Mouse (Mus musculus): ENCODE results near the gene Klrb1c. TPM values are rescaled to one million over a fixed set of nuclear protein-coding genes. Genes with fewer than 3 reads are reported as not detected.
"Not testable (repeated sequence)": the region's sequence is repeated elsewhere in the genome, so short reads cannot be mapped to it uniquely, and the experiment has no call there.

Gene Klrb1c
- polyA plus RNA-seq, 1 experiment from 2014 or later: not detected

GRCm38 (mm10) chr6:128796321-128796955 is 7.4 kb upstream of the Klrb1c start:
- Histone ChIP-seq H3K9me3 (ENCODE audit: control insufficient read depth, low read length) (no peaks in the 10 kb centered on the region), H3K4me3 (ENCODE audit: control insufficient read depth in 1 of 2, insufficient read depth in 1 of 2, low read depth in 1 of 2, low read length in 2 of 2) (no peak overlapping the region), H3K4me2 (ENCODE audit: low read length) (no peak overlapping the region), H3K9ac (ENCODE audit: low read length) (no peak overlapping the region), H3K4me1 (ENCODE audit: control insufficient read depth in 2 of 2, insufficient read depth in 2 of 2, low read length in 2 of 2) (peaks cover 2 to 3% of the 10 kb centered on the region in 2 experiments; a peak in 2 of 4 replicates), H3K27ac (replicated peaks in 1 of 2; ENCODE audit: control insufficient read depth in 1 of 2, insufficient read depth in 1 of 2, low read depth in 2 of 2, low read length in 2 of 2) (no peak overlapping the region), H3K36me3 (ENCODE audit: control insufficient read depth, insufficient read depth, low read length) (no peaks in the 10 kb centered on the region), H3K27me3 (ENCODE audit: control insufficient read depth, insufficient read depth, low read length) (no peaks in the 10 kb centered on the region)
- 68% methylated on average over 8 of the region's 8 CpGs for WGBS
- no peak for ATAC-seq (ENCODE audit: insufficient number of reproducible peaks, insufficient read depth, low FRiP score, low read depth)

- Histone ChIP-seq H3K4me1 (ENCODE audit: control insufficient read depth in 2 of 2, insufficient read depth in 2 of 2, low read length in 2 of 2) (peaks cover 0 to 2% of the 10 kb centered on the region in 2 experiments; a peak in 1 of 4 replicates), H3K9me3 (ENCODE audit: control insufficient read depth, low read length) (no peaks in the 10 kb centered on the region), H3K4me2 (ENCODE audit: low read length) (no peak overlapping the region), H3K36me3 (ENCODE audit: control insufficient read depth, insufficient read depth, low read length) (no peaks in the 10 kb centered on the region), H3K9ac (ENCODE audit: low read length) (no peak overlapping the region), H3K27ac (replicated peaks in 1 of 2; ENCODE audit: control insufficient read depth in 1 of 2, insufficient read depth in 1 of 2, low read depth in 2 of 2, low read length in 2 of 2) (no peak overlapping the region), H3K4me3 (ENCODE audit: control insufficient read depth in 1 of 2, insufficient read depth in 1 of 2, low read depth in 1 of 2, low read length in 2 of 2) (no peak overlapping the region), H3K27me3 (ENCODE audit: control insufficient read depth, insufficient read depth, low read length) (no peaks in the 10 kb centered on the region)
- 16% methylated on average over 6 of the region's 6 CpGs for WGBS
- ATAC-seq (ENCODE audit: insufficient number of reproducible peaks, insufficient read depth, low FRiP score, low read depth): no peak
Observed at GRCm38 (mm10) chr6:128793734-128794133, 4.7 kb upstream of the Klrb1c start.

DNA sequence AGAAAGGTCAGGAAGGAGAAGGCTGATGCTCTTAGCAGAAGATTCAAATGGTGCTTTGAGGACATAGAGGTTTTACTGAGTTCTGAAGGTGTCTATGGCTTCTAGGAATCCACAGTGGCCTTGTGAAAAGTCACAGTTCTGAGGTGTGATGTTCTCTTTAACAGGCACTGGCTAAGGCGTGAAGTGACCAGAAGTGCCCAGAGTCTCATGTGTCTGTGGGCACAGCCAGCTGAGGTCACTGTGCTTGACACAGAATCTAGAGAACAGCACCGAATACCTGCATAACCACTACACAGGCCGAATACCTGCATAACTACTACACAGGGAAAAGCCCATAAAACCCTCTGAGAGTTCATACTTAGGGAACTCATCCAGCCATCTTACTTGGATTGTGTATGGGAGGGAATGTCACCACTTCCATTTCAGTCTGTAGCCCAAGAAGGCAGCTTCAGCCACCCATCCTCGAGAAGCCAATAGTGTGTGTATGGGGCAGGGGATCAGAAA is 1.5 kb upstream of the Klrb1c start:
- not testable (repeated sequence) for H3K4me3 ChIP-seq (ENCODE audit: control insufficient read depth in 1 of 2, insufficient read depth in 1 of 2, low read depth in 1 of 2, low read length in 2 of 2); H3K27me3 ChIP-seq (ENCODE audit: control insufficient read depth, insufficient read depth, low read length); H3K4me1 ChIP-seq (ENCODE audit: control insufficient read depth in 2 of 2, insufficient read depth in 2 of 2, low read length in 2 of 2); ATAC-seq (ENCODE audit: insufficient number of reproducible peaks, insufficient read depth, low FRiP score, low read depth); H3K9ac ChIP-seq (ENCODE audit: low read length); H3K4me2 ChIP-seq (ENCODE audit: low read length); H3K36me3 ChIP-seq (ENCODE audit: control insufficient read depth, insufficient read depth, low read length); H3K27ac ChIP-seq (replicated peaks in 1 of 2; ENCODE audit: control insufficient read depth in 1 of 2, insufficient read depth in 1 of 2, low read depth in 2 of 2, low read length in 2 of 2); H3K9me3 ChIP-seq (ENCODE audit: control insufficient read depth, low read length)
- WGBS: 77% methylated on average over 4 of the region's 4 CpGs

- Histone ChIP-seq H3K27me3 (ENCODE audit: control insufficient read depth, insufficient read depth, low read length) (no peaks in the 10 kb centered on the region), H3K9me3 (ENCODE audit: control insufficient read depth, low read length) (no peaks in the 10 kb centered on the region), H3K4me1 (ENCODE audit: control insufficient read depth in 2 of 2, insufficient read depth in 2 of 2, low read length in 2 of 2) (no peaks in the 10 kb centered on the region), H3K36me3 (ENCODE audit: control insufficient read depth, insufficient read depth, low read length) (no peaks in the 10 kb centered on the region), H3K27ac (replicated peaks in 1 of 2; ENCODE audit: control insufficient read depth in 1 of 2, insufficient read depth in 1 of 2, low read depth in 2 of 2, low read length in 2 of 2) (no peak overlapping the region), H3K4me3 (ENCODE audit: control insufficient read depth in 1 of 2, insufficient read depth in 1 of 2, low read depth in 1 of 2, low read length in 2 of 2) (no peak overlapping the region), H3K4me2 (ENCODE audit: low read length) (no peak overlapping the region), H3K9ac (ENCODE audit: low read length) (no peak overlapping the region)
- ATAC-seq (ENCODE audit: insufficient number of reproducible peaks, insufficient read depth, low FRiP score, low read depth): no peak
- WGBS: 80% methylated on average over 1 of the region's 1 CpGs
Observed at GRCm38 (mm10) chr6:128788517-128788916, 498 bp downstream of the Klrb1c start.

- not testable (repeated sequence) for ATAC-seq (ENCODE audit: insufficient number of reproducible peaks, insufficient read depth, low FRiP score, low read depth); H3K27ac ChIP-seq (replicated peaks in 1 of 2; ENCODE audit: control insufficient read depth in 1 of 2, insufficient read depth in 1 of 2, low read depth in 2 of 2, low read length in 2 of 2); H3K36me3 ChIP-seq (ENCODE audit: control insufficient read depth, insufficient read depth, low read length); H3K4me3 ChIP-seq (ENCODE audit: control insufficient read depth in 1 of 2, insufficient read depth in 1 of 2, low read depth in 1 of 2, low read length in 2 of 2); H3K4me1 ChIP-seq (ENCODE audit: control insufficient read depth in 2 of 2, insufficient read depth in 2 of 2, low read length in 2 of 2); H3K9ac ChIP-seq (ENCODE audit: low read length); H3K9me3 ChIP-seq (ENCODE audit: control insufficient read depth, low read length); H3K4me2 ChIP-seq (ENCODE audit: low read length); H3K27me3 ChIP-seq (ENCODE audit: control insufficient read depth, insufficient read depth, low read length)
- WGBS: 81% methylated on average over 1 of the region's 1 CpGs
Observed at GRCm38 (mm10) chr6:128786396-128786795, 2.6 kb downstream of the Klrb1c start.

GRCm38 (mm10) chr6:128769481-128770253 is 19.3 kb downstream of the Klrb1c start:
- Histone ChIP-seq H3K36me3 (ENCODE audit: control insufficient read depth, insufficient read depth, low read length) (no peaks in the 10 kb centered on the region), H3K4me2 (ENCODE audit: low read length) (no peak overlapping the region), H3K27me3 (ENCODE audit: control insufficient read depth, insufficient read depth, low read length) (no peaks in the 10 kb centered on the region), H3K4me1 (ENCODE audit: control insufficient read depth in 2 of 2, insufficient read depth in 2 of 2, low read length in 2 of 2) (no peaks in the 10 kb centered on the region), H3K27ac (replicated peaks in 1 of 2; ENCODE audit: control insufficient read depth in 1 of 2, insufficient read depth in 1 of 2, low read depth in 2 of 2, low read length in 2 of 2) (no peak overlapping the region), H3K4me3 (ENCODE audit: control insufficient read depth in 1 of 2, insufficient read depth in 1 of 2, low read depth in 1 of 2, low read length in 2 of 2) (no peak overlapping the region), H3K9ac (ENCODE audit: low read length) (no peak overlapping the region), H3K9me3 (ENCODE audit: control insufficient read depth, low read length) (peaks cover under 1% of the 10 kb centered on the region; the same call in 1 of the 2 replicates)
- no peak for ATAC-seq (ENCODE audit: insufficient number of reproducible peaks, insufficient read depth, low FRiP score, low read depth)
- 78% methylated on average over 10 of the region's 10 CpGs for WGBS

- Histone ChIP-seq H3K27me3 (ENCODE audit: control insufficient read depth, insufficient read depth, low read length) (no peaks in the 10 kb centered on the region), H3K27ac (replicated peaks in 1 of 2; ENCODE audit: control insufficient read depth in 1 of 2, insufficient read depth in 1 of 2, low read depth in 2 of 2, low read length in 2 of 2) (no peak overlapping the region), H3K4me2 (ENCODE audit: low read length) (no peak overlapping the region), H3K36me3 (ENCODE audit: control insufficient read depth, insufficient read depth, low read length) (no peaks in the 10 kb centered on the region), H3K9me3 (ENCODE audit: control insufficient read depth, low read length) (no peaks in the 10 kb centered on the region; the same call in 1 of the 2 replicates), H3K4me1 (ENCODE audit: control insufficient read depth in 2 of 2, insufficient read depth in 2 of 2, low read length in 2 of 2) (no peaks in the 10 kb centered on the region), H3K9ac (ENCODE audit: low read length) (no peak overlapping the region), H3K4me3 (ENCODE audit: control insufficient read depth in 1 of 2, insufficient read depth in 1 of 2, low read depth in 1 of 2, low read length in 2 of 2) (no peak overlapping the region)
- no peak for ATAC-seq (ENCODE audit: insufficient number of reproducible peaks, insufficient read depth, low FRiP score, low read depth)
- WGBS: 60% methylated on average over 4 of the region's 4 CpGs
Observed at GRCm38 (mm10) chr6:128768047-128768446, 21.0 kb downstream of the Klrb1c start.
